Comparison of ENCODE assay signal across 8 mouse cellular contexts in the genomic region with DNA sequence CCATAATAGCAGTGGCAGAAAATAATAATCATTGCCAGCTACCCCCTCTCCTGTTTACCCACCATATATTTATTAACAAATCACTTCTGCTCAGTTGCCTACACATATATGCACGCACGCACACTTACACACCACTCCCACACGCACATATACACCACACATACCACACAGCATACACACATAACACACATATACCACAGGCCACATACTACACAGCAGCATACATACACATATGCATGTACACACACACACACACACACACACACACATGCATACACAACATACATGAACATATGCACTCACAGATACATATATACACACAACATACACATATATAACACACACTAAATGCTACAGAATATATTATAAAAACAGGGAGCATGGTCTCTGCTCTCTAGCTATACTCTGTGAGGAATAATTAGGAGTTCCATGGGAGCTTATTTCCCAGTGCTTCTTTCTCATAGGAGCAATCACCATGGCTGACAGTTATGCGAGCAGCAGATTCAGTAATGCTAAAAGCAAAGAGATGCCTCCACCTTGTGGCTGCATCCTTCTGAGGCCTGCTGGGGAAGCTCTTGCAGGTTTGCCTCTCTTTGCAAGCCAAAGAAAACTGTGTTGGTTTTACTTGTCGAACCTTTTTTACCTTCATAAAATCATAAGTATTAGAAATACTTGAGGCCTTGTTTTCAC.
A peak's percentile ranks its signal among the peaks of the same experiment; 100 is the strongest.
DNase-seq lines count a peak whose midpoint lies in the region; ATAC-seq lines count a peak whose summit lies in the region.

No protein-coding gene starts in this region.

- H3K4me1 ChIP-seq in heart, embryonic 12.5 days (replicated peaks): no peaks in the 10 kb centered on the region

- H3K4me2 ChIP-seq in heart, embryonic 12.5 days: no peak overlapping the region

- H3K9me3 ChIP-seq in heart, embryonic 12.5 days (replicated peaks): no peaks in the 10 kb centered on the region

- DNase-seq in heart, postnatal 4 days: peak; percentile 33
- peak; percentile 28 for DNase-seq in urinary bladder, postnatal 14 days (ENCODE audit: low spot score)
- DNase-seq in urinary bladder, adult 2 months (ENCODE audit: low spot score): no peak
- peak; percentile 36 for DNase-seq in kidney, postnatal 10 days
- DNase-seq in frontal cortex, postnatal 25 days (ENCODE audit: low spot score in 2 of 2): no peak
- no peak for DNase-seq in adrenal gland, adult 2 months

- no peak for ATAC-seq in heart, embryonic 12.5 days (ENCODE audit: insufficient number of reproducible peaks, low FRiP score)
- no peak for ATAC-seq in megakaryocyte-erythroid progenitor cell, adult 5-6 weeks (replicated peaks; ENCODE audit: low FRiP score, low TSS enrichment, poor library complexity, severe bottlenecking)

- H3K27me3 ChIP-seq in heart, embryonic 12.5 days (replicated peaks): no peaks in the 10 kb centered on the region

- no peak overlapping the region for H3K9ac ChIP-seq in heart, embryonic 12.5 days

- H3K4me3 ChIP-seq in heart, embryonic 12.5 days: no peak overlapping the region

- 77% methylated on average over 5 of the region's 5 CpGs for WGBS in heart, embryonic 12.5 days

- no peaks in the 10 kb centered on the region for H3K36me3 ChIP-seq in heart, embryonic 12.5 days

- no peak overlapping the region for H3K27ac ChIP-seq in heart, embryonic 12.5 days (ENCODE audit: poor library complexity, severe bottlenecking)

Comparison
In these comparisons a context has a peak if more than half of its experiments do, and no peak if none do; other contexts are left out.
1. DNase-seq: peak in heart, postnatal 4 days (single experiment), urinary bladder, postnatal 14 days (single experiment) and kidney, postnatal 10 days (single experiment); none in urinary bladder, adult 2 months (single experiment), frontal cortex, postnatal 25 days (0 of 2) and adrenal gland, adult 2 months (single experiment).